Mouse (Mus musculus): ENCODE results near the gene Kdm4d.
"Not testable (repeated sequence)": the region's sequence is repeated elsewhere in the genome, so short reads cannot be mapped to it uniquely, and the experiment has no call there.

The Kdm4d gene

DNA sequence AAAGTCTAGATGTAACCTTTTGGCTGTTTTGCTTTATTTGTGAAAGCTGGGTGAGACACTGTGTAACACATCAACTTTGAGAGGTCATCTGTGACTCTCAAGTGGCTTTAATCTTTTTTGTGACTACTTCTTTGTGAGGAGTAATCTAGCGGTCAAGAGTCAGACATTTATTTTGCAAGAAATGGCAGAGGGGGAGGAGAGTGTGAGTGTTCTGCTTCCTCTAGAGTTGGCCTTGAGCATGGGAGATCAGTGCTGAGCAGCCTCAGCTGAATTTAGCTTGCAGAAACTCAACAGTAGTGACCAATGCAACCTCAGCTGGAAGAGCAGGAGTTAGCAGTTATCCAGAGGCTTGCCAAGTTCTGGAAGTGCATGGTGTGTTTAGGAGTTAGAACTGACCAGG lies 37.7 kb downstream of the Kdm4d start:
- in situ Hi-C loops (cut with MboI, MseI), result not testable (repeated sequence)

DNA sequence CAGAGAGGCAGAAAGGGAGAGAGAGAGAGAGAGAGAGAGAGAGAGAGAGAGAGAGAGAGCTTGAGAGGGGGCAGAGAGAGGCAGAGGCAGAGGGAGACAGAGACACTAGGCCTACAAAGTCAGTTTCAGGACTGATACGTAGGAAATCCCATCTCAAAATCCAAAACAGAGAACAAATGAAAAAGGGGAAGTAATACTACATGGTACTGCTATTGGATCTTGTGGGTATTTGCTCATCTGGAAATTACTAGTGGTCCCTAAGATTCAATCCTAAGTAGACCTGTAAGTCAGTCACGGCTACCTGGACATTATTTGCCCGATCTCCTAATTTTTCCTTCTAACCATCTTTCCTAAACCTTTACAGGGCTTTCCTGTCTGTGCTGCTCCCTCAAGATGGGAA lies 44.0 kb downstream of the Kdm4d start:
- in situ Hi-C loops (cut with MboI, MseI), result no loop called here

DNA sequence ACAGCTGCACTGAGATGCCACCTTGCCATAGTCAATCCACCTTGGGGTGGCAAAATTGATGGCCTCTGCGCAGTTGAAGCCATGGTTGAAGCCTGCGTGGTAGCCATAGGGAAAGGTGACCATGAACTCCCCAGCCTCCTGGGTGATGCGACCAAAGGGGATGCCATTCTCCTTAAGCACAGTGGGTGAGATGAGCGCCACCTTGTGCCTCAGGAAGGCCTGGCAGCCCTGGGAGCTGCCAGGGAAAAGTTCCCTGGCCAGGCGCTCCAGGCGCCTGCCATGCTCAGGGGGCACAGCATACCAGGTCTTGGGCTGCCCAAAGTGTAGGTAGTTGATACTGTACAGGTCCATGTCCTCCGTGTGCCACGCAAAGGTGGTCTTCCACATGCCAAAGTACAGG lies 49.2 kb downstream of the Kdm4d start:
- in situ Hi-C loops (cut with MboI, MseI), result loop anchor here in 1 of 2 experiments (5.0 kb wide), 1 partner anchor 104 kb away; no protein-coding TSS in a partner anchor

DNA sequence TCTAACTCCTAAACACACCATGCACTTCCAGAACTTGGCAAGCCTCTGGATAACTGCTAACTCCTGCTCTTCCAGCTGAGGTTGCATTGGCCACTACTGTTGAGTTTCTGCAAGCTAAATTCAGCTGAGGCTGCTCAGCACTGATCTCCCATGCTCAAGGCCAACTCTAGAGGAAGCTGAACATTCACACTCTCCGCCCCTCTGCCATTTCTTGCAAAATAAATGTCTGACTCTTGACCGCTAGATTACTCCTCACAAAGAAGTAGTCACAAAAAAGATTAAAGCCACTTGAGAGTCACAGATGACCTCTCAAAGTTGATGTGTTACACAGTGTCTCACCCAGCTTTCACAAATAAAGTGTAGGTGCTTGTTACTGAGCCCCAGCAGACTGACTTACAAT lies 53.2 kb downstream of the Kdm4d start:
- in situ Hi-C loops (cut with MboI, MseI), result not testable (repeated sequence)

DNA sequence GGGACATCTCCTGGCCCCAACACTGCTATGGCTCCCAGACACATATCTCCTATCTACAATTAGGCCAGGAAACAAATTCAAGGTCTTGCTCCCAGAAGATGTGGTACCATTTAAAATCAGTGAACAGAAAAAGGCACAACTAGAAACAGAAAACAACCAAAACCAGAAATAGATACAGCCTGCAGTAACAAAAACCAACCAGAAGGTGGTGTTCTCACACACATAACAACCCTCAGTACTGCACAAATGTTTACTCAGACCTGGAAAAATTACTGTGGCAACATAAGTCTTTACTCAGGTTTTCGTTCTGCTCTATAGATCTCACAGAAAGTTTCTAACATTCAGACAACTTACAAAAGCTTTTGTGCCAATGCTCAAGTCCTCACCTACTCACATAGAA lies 59.9 kb downstream of the Kdm4d start:
- in situ Hi-C loops (cut with MboI, MseI), result no loop called here

DNA sequence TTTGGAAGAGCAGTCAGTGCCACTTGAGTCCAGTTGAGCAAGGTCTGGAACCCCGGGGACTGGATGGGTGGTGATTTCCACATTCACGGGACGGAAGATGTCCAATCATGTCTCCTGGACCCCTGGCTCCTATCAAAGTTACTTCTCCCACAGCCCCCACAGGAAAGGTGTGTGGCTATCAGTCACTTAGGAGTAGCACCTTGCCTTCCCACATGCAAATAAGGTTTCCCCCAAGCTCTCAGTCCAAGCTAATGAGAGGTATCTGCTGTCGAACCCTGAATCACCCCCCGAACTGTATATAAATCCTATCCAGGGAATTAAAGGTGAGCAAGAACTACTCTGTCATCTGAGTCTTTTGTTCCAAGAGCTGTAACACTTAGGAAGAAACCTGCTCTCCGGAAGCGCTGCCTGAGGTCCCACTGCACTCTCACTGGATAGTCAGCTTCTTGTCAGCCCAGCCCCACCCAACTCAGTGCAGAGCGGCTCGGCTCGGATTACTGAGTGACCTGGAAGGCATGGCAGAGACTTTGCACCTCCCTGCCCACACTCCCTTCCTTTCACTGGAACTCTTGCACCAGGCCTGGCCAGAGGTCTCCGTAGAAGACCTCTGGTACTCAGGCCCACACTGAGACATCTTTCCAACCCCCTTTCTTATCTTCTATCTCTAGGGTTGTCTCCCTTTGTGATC lies 66.9 kb downstream of the Kdm4d start:
- in situ Hi-C loops (cut with MboI, MseI), result loop anchor here in 1 of 2 experiments (10.0 kb wide), 1 partner anchor 721 kb away; no protein-coding TSS in a partner anchor

Measured in T-helper 17 cell (primary cell).